Mouse (Mus musculus) G1E (cell line): Measurements from ENCODE around the gene Acot7.

Experiments used
- CTCF ChIP-seq: IDR thresholded peaks from 2 replicates; pipeline ENCODE4 v1.5.1; 2012; ENCODE audit warnings: low read depth, low read length, inconsistent platforms, mixed read lengths
- GATA1 ChIP-seq: IDR thresholded peaks from 2 replicates; pipeline ENCODE4 v1.6.1; 2012; ENCODE audit warnings: borderline replicate concordance, low read length, inconsistent platforms, mixed read lengths
- GATA2 ChIP-seq: IDR thresholded peaks from 2 replicates; pipeline ENCODE4 v1.6.1; 2012; ENCODE audit warnings: low read depth, low read length, inconsistent platforms, borderline replicate concordance
- POLR2AphosphoS5 ChIP-seq: IDR thresholded peaks from 2 replicates; pipeline ENCODE4 v1.6.1; 2012; ENCODE audit warnings: low read depth, low read length, inconsistent platforms; ENCODE audit not compliant: insufficient replicate concordance
- TAL1 ChIP-seq: conservative IDR thresholded peaks from 2 replicates; pipeline ENCODE4 v1.6.1; 2012; ENCODE audit warnings: low read depth, low read length, inconsistent platforms, mixed read lengths

DNA sequence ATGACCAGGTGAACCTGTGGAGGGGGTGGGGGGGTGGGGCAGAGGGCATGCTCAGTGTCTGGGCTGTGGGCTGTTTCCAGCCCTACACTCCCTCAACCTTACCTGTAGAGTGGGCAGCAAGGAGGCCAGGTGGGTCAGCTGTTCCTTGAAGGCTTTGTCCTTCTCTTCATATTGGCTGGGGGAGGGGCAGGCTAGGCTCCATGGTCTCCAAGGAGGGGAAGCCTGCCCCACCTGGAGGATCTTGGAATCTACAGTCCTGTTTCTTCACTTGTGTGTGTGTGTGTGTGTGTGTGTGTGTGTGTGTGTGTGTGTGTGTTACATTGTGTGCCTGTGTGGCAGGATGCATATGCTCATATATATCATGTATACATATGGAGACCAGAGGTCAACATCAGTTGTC, 136.0 kb downstream of the Acot7 start:
- TF ChIP-seq CTCF (no peak), TAL1 (no peak), GATA1 (no peak), POLR2AphosphoS5 (no peak), GATA2 (no peak)
